Mouse (Mus musculus) layer of hippocampus, adult 2 months (tissue): ENCODE data around the gene Mical3. TPM values are rescaled to one million over a fixed set of nuclear protein-coding genes. Genes with fewer than 3 reads are reported as not detected.

ENCODE experiments used
- DNase-seq, 2 experiments: peaks; one replicate each; pipeline ENCODE4 v3.0.0; 2022; ENCODE audit warnings: low spot score in 2 of 2
- H3K27ac ChIP-seq: fragments of 200-600 bp; 2 replicates; pipeline ENCODE4 v1.8.1; 2022
- H3K4me3 ChIP-seq: fragments of 200-600 bp; 2 replicates; pipeline ENCODE4 v1.8.1; 2022; ENCODE audit warnings: mild to moderate bottlenecking
- CTCF ChIP-seq: fragments of 200-600 bp; conservative IDR thresholded peaks from 2 replicates; pipeline ENCODE4 v1.8.1; 2022; ENCODE audit warnings: antibody characterized with exemption, mild to moderate bottlenecking, moderate library complexity
- total RNA-seq, 2 experiments: library from RNA; stranded (reverse); gene quantifications; 2 replicates each; pipeline ENCODE4 v1.2.3; 2021

The Mical3 gene
- total RNA-seq, 2 experiments from 2014 or later: 89.5 to 94.6 TPM

DNA sequence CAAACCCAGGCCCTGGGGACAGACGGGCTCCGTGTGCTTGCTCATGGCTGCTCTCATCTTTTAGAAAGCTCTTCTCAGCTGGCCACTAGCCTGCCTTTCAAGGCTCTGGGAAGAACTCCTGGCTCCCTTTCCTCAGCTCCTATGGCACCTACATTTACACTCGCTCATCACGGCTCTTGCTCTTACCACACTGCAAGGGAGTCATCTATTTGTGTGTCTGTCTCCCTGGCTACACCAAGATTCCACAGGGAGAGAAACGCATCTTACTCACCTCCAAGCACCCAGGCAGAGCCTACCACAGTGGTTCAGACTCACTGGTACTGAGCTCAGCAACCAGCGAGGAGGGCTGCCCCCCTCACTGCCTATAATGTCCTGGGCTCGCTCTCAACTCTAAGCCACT lies 31.0 kb downstream of the Mical3 start:
- H3K4me3 ChIP-seq: no peak overlapping the region
- no peak overlapping the region for H3K27ac ChIP-seq
- DNase-seq: no peak
- TF ChIP-seq CTCF: no peak

DNA sequence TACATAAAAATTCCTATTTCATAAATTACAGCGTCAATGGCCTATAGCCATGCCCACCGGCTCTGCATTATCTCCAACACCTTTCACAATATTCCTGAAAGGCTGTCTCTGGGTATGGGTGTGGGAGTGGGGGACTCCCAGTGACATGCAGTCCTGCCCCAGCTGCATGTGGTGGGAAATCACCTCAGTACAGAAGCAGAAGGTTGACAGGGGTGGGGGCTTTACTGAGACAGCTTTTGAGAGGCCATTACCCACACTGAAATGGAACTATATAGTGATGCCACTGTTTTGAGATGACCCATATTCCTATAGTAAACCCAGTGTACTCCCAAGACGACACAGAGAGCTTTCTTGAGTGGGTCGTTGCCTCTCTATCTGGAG lies 31.6 kb downstream of the Mical3 start:
- no peak overlapping the region for H3K4me3 ChIP-seq
- no peak for TF ChIP-seq CTCF
- DNase-seq: no peak
- H3K27ac ChIP-seq: no peak overlapping the region

- TF ChIP-seq CTCF: no peak
- DNase-seq: no peak
- H3K27ac ChIP-seq: no peak overlapping the region
- no peak overlapping the region for H3K4me3 ChIP-seq
Measured at GRCm38 (mm10) chr6:121098511-121099227, 32.1 kb downstream of the Mical3 start.

DNA sequence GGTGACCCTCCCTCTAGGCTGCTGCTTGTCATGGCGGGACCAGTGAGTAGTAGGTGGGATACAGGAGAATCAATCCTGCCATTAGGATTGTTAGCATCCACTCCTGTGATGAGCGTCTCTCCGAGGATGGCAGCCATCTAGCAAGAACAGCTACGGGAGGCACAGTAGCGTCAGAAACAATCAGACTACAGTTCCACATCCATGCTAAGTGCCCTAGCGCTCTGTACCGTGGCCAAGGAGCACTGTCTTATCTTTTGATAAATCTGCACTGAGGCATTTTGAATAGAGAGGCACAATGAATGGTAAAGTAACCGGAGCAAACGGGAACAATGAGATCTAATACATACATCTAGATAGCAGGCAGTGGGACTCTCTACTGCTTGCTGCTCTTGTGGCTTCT lies 32.7 kb downstream of the Mical3 start:
- no peak for TF ChIP-seq CTCF
- Histone ChIP-seq H3K27ac (no peak overlapping the region), H3K4me3 (no peak overlapping the region)
- DNase-seq: no peak

DNA sequence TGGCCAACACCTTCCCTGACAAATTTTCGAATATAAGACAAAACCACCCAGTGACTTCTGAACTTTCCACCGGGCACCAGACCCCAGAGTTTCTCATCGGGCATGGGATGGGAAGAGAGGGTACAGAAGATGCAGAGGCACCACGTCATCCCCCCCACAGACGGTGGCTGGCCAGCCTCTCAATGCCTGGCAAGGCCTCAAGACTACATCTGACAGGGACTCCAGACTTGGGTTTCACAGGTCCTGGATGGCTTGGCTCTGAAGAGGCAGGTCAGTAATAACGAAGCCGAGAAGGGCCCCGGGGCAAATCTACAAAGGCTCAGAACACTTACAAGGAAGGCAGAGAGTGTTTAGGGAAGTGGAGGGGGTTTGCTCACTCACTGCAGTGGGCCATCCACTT lies 33.9 kb downstream of the Mical3 start:
- no peak overlapping the region for H3K27ac ChIP-seq
- TF ChIP-seq CTCF: no peak
- no peak for DNase-seq
- no peak overlapping the region for H3K4me3 ChIP-seq

- H3K4me3 ChIP-seq: no peak overlapping the region
Measured at GRCm38 (mm10) chr6:121096390-121096789, 34.4 kb downstream of the Mical3 start.

GRCm38 (mm10) chr6:121093662-121094408 lies 37.0 kb downstream of the Mical3 start:
- no peak for TF ChIP-seq CTCF
- H3K4me3 ChIP-seq: no peak overlapping the region
- DNase-seq: no peak
- no peak overlapping the region for H3K27ac ChIP-seq

More at GRCm38 (mm10) chr6:121096390-121096789, 34.4 kb downstream of the Mical3 start:
- no peak for DNase-seq
- no peak for TF ChIP-seq CTCF
- no peak overlapping the region for H3K27ac ChIP-seq

DNA sequence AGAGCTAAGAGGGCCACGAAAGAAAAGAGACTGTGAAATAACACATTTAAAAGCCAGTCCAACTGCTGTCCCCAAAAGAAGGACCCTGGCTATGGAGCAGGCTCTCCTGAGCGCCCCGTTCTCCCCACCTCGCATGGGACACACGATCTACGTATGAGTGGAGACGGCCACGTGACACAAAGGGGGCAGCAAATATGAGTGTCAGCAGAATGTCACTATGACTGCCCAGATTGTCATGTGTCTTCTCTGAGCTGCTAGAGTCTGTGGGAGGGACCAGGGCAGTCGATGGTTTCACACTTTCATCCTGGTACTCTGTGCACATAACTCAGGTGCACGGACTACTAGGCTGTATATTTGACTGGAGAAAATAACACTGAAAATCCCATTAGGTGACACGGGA lies 40.0 kb downstream of the Mical3 start:
- no peak for TF ChIP-seq CTCF
- H3K27ac ChIP-seq: no peak overlapping the region
- DNase-seq: no peak
- H3K4me3 ChIP-seq: no peak overlapping the region

GRCm38 (mm10) chr6:121087586-121088245 lies 43.1 kb downstream of the Mical3 start:
- H3K27ac ChIP-seq: no peak overlapping the region
- no peak for DNase-seq
- H3K4me3 ChIP-seq: no peak overlapping the region
- TF ChIP-seq CTCF: no peak

DNA sequence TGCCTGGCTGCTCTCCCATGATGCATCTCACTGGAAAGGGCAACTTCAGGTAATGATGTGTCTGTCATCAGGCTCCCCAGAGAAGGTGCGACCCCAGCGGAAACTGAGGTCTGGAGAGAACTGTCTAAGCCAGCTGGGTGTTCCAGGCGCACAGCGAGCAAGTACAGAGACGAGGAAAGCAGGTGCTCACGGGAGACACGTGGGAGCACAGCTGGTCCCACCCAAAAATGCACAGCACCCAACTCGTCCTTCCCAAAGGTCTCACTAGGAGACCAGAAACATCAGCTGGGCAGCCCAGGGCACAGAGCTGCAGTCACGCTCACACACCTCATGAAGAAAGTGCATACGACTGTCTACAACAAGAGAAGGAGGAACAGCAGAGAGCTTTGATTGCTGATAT lies 43.7 kb downstream of the Mical3 start:
- no peak for TF ChIP-seq CTCF
- H3K4me3 ChIP-seq: no peak overlapping the region
- H3K27ac ChIP-seq: no peak overlapping the region
- no peak for DNase-seq

DNA sequence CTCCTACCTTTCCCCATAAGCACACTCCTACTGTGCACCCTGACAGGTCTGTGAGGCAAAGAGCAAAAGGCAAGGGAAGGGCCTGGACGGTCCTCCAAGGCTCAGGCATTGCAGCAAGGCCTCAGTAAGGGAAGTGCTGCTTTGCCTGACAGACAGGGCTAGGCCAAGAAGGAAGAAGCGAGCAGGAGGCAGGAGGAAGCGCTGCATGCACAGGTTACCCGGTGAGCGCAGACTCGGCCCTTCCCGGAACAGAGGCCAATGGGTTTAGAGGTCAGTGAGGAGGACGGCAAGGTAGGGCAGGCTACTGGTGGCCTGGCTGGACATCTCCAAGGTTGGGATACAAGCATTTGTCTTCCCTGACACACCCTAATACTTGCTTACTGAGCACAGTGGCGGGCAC lies 44.6 kb downstream of the Mical3 start:
- no peak overlapping the region for H3K27ac ChIP-seq
- no peak for DNase-seq
- H3K4me3 ChIP-seq: no peak overlapping the region
- no peak for TF ChIP-seq CTCF

DNA sequence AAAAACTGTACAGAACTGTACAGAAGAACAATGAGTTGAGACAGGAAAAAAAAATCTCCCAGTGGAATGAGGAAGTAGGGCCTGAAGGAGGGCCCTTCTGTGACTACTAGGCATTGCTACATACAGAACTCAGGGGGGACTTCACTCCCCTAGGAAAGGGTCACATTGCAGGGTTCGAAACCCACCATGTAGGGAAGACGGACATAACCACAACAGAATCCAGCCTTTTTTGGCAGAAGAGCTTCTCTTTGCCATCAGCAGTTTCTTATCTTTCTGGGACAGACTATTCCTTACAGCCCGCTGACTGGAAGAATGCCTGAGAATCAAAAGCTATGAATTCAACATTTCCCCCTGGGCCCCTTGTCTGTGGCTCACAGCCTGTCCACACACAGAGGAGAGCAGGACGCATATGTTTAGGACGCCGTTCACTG lies 46.7 kb downstream of the Mical3 start:
- TF ChIP-seq CTCF: no peak
- Histone ChIP-seq H3K4me3 (no peak overlapping the region), H3K27ac (no peak overlapping the region)
- no peak for DNase-seq

- DNase-seq: no peak
- TF ChIP-seq CTCF: no peak
- H3K4me3 ChIP-seq: no peak overlapping the region
- H3K27ac ChIP-seq: no peak overlapping the region
Measured at GRCm38 (mm10) chr6:121082094-121082473, 48.7 kb downstream of the Mical3 start.
